Comparison of ENCODE assay signal across 23 mouse cellular contexts in genomic region chr14:37034432-37034831, GRCm38 (mm10). TPM values are rescaled to one million over a fixed set of nuclear protein-coding genes. Genes with fewer than 3 reads are reported as not detected.
DNase-seq lines count a peak whose midpoint lies in the region; TF ChIP-seq lines count a peak whose summit lies in the region.
"Had no signal": no experiment of that assay in that cellular context is flagged by ENCODE, and none has a peak within 500 bp of the region (broad histone marks: within the 10 kb centered on the region; RNA-seq: fewer than 3 reads in every experiment).

No protein-coding gene starts in this region.

- TF ChIP-seq POLR2A in embryonic fibroblast, embryonic 13.5 days (IDR thresholded peaks at IDR 0.05; ENCODE audit: low read depth, low read length): no peak

- no peak overlapping the region for H3K27ac ChIP-seq in layer of hippocampus, adult 2 months
- H3K27ac ChIP-seq in embryonic fibroblast, embryonic 13.5 days (ENCODE audit: insufficient read depth, low read length): no peak overlapping the region
- H3K27ac ChIP-seq: heart, embryonic 13.5 days; hindbrain, embryonic 13.5 days; limb, embryonic 13.5 days; midbrain, embryonic 15.5 days; neural tube, embryonic 12.5 days; stomach, embryonic 15.5 days had no signal

- no peak overlapping the region for H3K4me3 ChIP-seq in layer of hippocampus, adult 2 months
- no peak overlapping the region for H3K4me3 ChIP-seq in embryonic fibroblast, embryonic 13.5 days (ENCODE audit: insufficient read depth, low read length)
- H3K4me3 ChIP-seq: heart, embryonic 13.5 days; hindbrain, embryonic 13.5 days; limb, embryonic 13.5 days; midbrain, embryonic 15.5 days; neural tube, embryonic 12.5 days; stomach, embryonic 15.5 days had no signal

- DNase-seq in embryo, embryonic 11 days: peak; percentile 6
- DNase-seq in embryo, embryonic 10 days (ENCODE audit: low spot score): no peak
- DNase-seq in layer of hippocampus, adult 2 months (ENCODE audit: low spot score in 2 of 2): no peak
- DNase-seq in layer of hippocampus, postnatal 36 days: no peak
- peak; percentile 18 for DNase-seq in A20 (ENCODE audit: low read depth, low spot score)
- no peak for DNase-seq in right cerebral cortex, postnatal 14 days
- DNase-seq in cerebellum, adult 8-10 months: no peak
- DNase-seq: adrenal gland, adult 8-10 months; cerebellum, adult 9-11 months; kidney, adult 2 months had no signal

- no peaks in the 10 kb centered on the region for H3K4me1 ChIP-seq in embryonic fibroblast, embryonic 13.5 days (ENCODE audit: control insufficient read depth, insufficient read depth, low read length)
- H3K4me1 ChIP-seq: limb, embryonic 13.5 days; neural tube, embryonic 12.5 days; stomach, embryonic 15.5 days had no signal

- TF ChIP-seq CTCF in layer of hippocampus, adult 2 months (conservative IDR thresholded peaks at IDR 0.05): peak; percentile 66
- 0 out of 2 replicates have a peak, but pooled peaks have one; percentile 12 for TF ChIP-seq CTCF in embryonic fibroblast, embryonic 13.5 days (IDR thresholded peaks at IDR 0.05; ENCODE audit: borderline replicate concordance, insufficient read depth, low read length)

RNA-seq across cellular contexts. Expression of gene Rgr, which starts 14.3 kb away (rescaled TPM):
- not detected for total RNA-seq in layer of hippocampus, adult 2 months (2021)
- total RNA-seq in layer of hippocampus, postnatal 36 days (2021): not detected
- polyA plus RNA-seq in embryonic fibroblast, embryonic 13.5 days (2011; ENCODE audit: insufficient read length, low read depth, missing spikeins): not detected in 2 replicates
- total RNA-seq: adrenal gland, adult 8-10 months; ES-E14; granulocyte monocyte progenitor cell, adult 5-6 weeks had no signal
- polyA plus RNA-seq: embryonic facial prominence, embryonic 11.5 days; heart, embryonic 13.5 days; hindbrain, embryonic 13.5 days; kidney, adult 2 months; large intestine, adult 2 months; liver, embryonic 16.5 days; neural tube, embryonic 12.5 days; small intestine, adult 2 months; stomach, embryonic 15.5 days had no signal

RNA-seq across cellular contexts. Expression of gene Lrit1, which starts 20.2 kb away (rescaled TPM):
- total RNA-seq in layer of hippocampus, adult 2 months (2021): not detected
- total RNA-seq in layer of hippocampus, postnatal 36 days (2021): not detected
- polyA plus RNA-seq in embryonic fibroblast, embryonic 13.5 days (2011; ENCODE audit: insufficient read length, low read depth, missing spikeins): not detected in 2 replicates
- total RNA-seq: adrenal gland, adult 8-10 months; ES-E14; granulocyte monocyte progenitor cell, adult 5-6 weeks had no signal
- polyA plus RNA-seq: embryonic facial prominence, embryonic 11.5 days; heart, embryonic 13.5 days; hindbrain, embryonic 13.5 days; large intestine, adult 2 months; limb, embryonic 13.5 days; liver, embryonic 16.5 days; midbrain, embryonic 15.5 days; neural tube, embryonic 12.5 days; small intestine, adult 2 months; stomach, embryonic 15.5 days had no signal

RNA-seq across cellular contexts. Expression of gene Lrit2, which starts 33.3 kb away (rescaled TPM):
- total RNA-seq in layer of hippocampus, adult 2 months (2021): not detected
- total RNA-seq in layer of hippocampus, postnatal 36 days (2021): not detected
- not detected in 2 replicates for polyA plus RNA-seq in embryonic fibroblast, embryonic 13.5 days (2011; ENCODE audit: insufficient read length, low read depth, missing spikeins)
- total RNA-seq: adrenal gland, adult 8-10 months; ES-E14; granulocyte monocyte progenitor cell, adult 5-6 weeks had no signal
- polyA plus RNA-seq: embryonic facial prominence, embryonic 11.5 days; heart, embryonic 13.5 days; hindbrain, embryonic 13.5 days; large intestine, adult 2 months; limb, embryonic 13.5 days; liver, embryonic 16.5 days; midbrain, embryonic 15.5 days; neural tube, embryonic 12.5 days; small intestine, adult 2 months; stomach, embryonic 15.5 days had no signal

Comparison
In these comparisons a context has a peak if more than half of its experiments do, and no peak if none do; other contexts are left out.
1. DNase-seq: peak in embryo, embryonic 11 days (single experiment) and A20 (single experiment); none in embryo, embryonic 10 days (single experiment), layer of hippocampus, adult 2 months (0 of 2), layer of hippocampus, postnatal 36 days (0 of 2), right cerebral cortex, postnatal 14 days (single experiment) and cerebellum, adult 8-10 months (single experiment).